Mouse (Mus musculus): Measurements from ENCODE around the gene Myt1.

DNA sequence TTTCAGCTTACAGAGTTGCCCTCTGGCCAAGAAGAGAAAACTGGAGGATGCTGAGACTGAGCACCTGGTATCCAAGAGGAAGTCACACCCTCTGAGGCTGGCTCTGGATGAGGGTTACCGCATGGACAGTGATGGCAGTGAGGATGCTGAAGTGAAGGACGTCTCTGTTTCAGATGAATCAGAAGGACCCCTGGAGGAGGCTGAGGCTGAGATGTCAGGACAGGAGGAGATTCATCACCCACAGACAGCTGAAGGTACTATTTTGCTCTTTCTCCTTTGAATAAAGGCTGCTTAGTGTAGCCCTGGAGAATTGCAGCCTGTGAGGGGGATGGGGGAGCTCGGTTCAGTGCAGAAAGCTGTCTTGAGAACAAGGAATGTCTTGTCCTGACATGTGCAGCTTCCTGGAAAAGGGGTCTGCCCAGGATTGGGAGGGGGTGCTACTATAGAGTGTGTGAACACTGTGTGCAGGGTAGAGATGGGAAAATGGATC lies 32.6 kb downstream of the Myt1 start:
- no peak for TF ChIP-seq SMC3 (IDR thresholded peaks at IDR 0.05; ENCODE audit: low read depth, low read length)
- TF ChIP-seq CTCF (IDR thresholded peaks at IDR 0.05 in 2 of 3, conservative IDR thresholded peaks at IDR 0.05 in 1 of 3; ENCODE audit: control insufficient read depth in 1 of 3, insufficient read depth in 1 of 3, low read depth in 2 of 3, low read length in 3 of 3, poor library complexity in 1 of 3, severe bottlenecking in 1 of 3), result no peak
- no peak for TF ChIP-seq BHLHE40 (IDR thresholded peaks at IDR 0.05; ENCODE audit: borderline replicate concordance, low read depth, low read length)
- no peak for TF ChIP-seq ZMIZ1 (IDR thresholded peaks at IDR 0.05; ENCODE audit: low read depth, low read length)
- TF ChIP-seq E2F4 (IDR thresholded peaks at IDR 0.05; ENCODE audit: borderline replicate concordance, low read depth, low read length), result no peak
- TF ChIP-seq ZNF384 (IDR thresholded peaks at IDR 0.05; ENCODE audit: low read depth, low read length), result no peak
- TF ChIP-seq EP300 (IDR thresholded peaks at IDR 0.05; ENCODE audit: low read depth in 1 of 2, low read length in 2 of 2), result no peak
